Mouse (Mus musculus) CH12.LX (cell line): ENCODE results near the gene Tpst1. TPM values are rescaled to one million over a fixed set of nuclear protein-coding genes. Genes with fewer than 3 reads are reported as not detected.

Source experiments
- DNase-seq: peaks from one replicate; pipeline ENCODE4 v3.0.0-alpha.2; 2013; ENCODE audit errors: extremely low read depth
- H3K27ac ChIP-seq: 2 replicates; pipeline ENCODE4 v1.5.1; 2012; ENCODE audit warnings: low read depth, mild to moderate bottlenecking, control low read depth, moderate library complexity; ENCODE audit not compliant: insufficient read depth
- H3K27me3 ChIP-seq: replicated peaks from 2 replicates; pipeline ENCODE3; 2012; ENCODE audit warnings: inconsistent platforms
- H3K36me3 ChIP-seq, 2 experiments: replicated peaks in 1 of 2; 2 replicates each; pipeline versions ENCODE3 to v1.6.1; 2012; ENCODE audit warnings: inconsistent platforms in 1 of 2, low read length in 1 of 2, mild to moderate bottlenecking in 1 of 2, mixed read lengths in 1 of 2, moderate library complexity in 1 of 2; ENCODE audit not compliant: control insufficient read depth in 1 of 2, insufficient read depth in 1 of 2
- H3K4me1 ChIP-seq, 2 experiments: 2 replicates each; pipeline ENCODE4 v1.6.1; 2012; ENCODE audit warnings: inconsistent platforms in 1 of 2, moderate library complexity in 1 of 2; ENCODE audit not compliant: insufficient read depth in 2 of 2, control insufficient read depth in 1 of 2
- H3K4me2 ChIP-seq: 2 replicates; pipeline ENCODE4 v1.6.1; 2012; ENCODE audit warnings: low read depth, mild to moderate bottlenecking, control low read depth; ENCODE audit not compliant: poor library complexity, insufficient read depth, severe bottlenecking
- H3K4me3 ChIP-seq, 3 experiments: fragments of 150-350 bp in 1 of 3; sonication (generic) in 1 of 3; replicated peaks in 1 of 3; 2 replicates each; pipeline versions ENCODE3 to v1.5.1; 2011 to 2012; ENCODE audit warnings: low read depth in 2 of 3, low read length in 2 of 3, mild to moderate bottlenecking in 2 of 3, moderate library complexity in 2 of 3, control low read depth in 1 of 3, improper control_type of control experiment in 1 of 3, inconsistent platforms in 1 of 3, mixed read lengths in 1 of 3; ENCODE audit not compliant: poor library complexity in 1 of 3
- H3K79me2 ChIP-seq: replicated peaks from 2 replicates; pipeline ENCODE4 v1.6.1; 2012; ENCODE audit warnings: mild to moderate bottlenecking, moderate library complexity; ENCODE audit not compliant: control insufficient read depth, poor library complexity, insufficient read depth, severe bottlenecking; ENCODE audit errors: extremely low read depth
- H3K9ac ChIP-seq: 2 replicates; pipeline ENCODE4 v1.6.1; 2012; ENCODE audit warnings: low read depth, mild to moderate bottlenecking, control low read depth, moderate library complexity; ENCODE audit not compliant: insufficient read depth
- H3K9me3 ChIP-seq: replicated peaks from 2 replicates; pipeline ENCODE3; 2012; ENCODE audit warnings: low read length, inconsistent platforms, mixed read lengths
- BHLHE40 ChIP-seq: IDR thresholded peaks from 2 replicates; pipeline ENCODE4 v1.6.1; 2011; ENCODE audit warnings: mild to moderate bottlenecking, low read depth, low read length, improper control_type of control experiment
- CHD1 ChIP-seq: IDR thresholded peaks from 2 replicates; pipeline ENCODE4 v1.6.1; 2012; ENCODE audit warnings: low read depth, low read length, improper control_type of control experiment, inconsistent platforms
- CHD2 ChIP-seq: IDR thresholded peaks from 2 replicates; pipeline ENCODE4 v1.6.1; 2011; ENCODE audit warnings: low read length, improper control_type of control experiment
- ELF1 ChIP-seq: IDR thresholded peaks from 2 replicates; pipeline ENCODE4 v1.6.1; 2014; ENCODE audit warnings: low read depth, mild to moderate bottlenecking, inconsistent platforms, low read length, improper control_type of control experiment
- HCFC1 ChIP-seq: IDR thresholded peaks from 2 replicates; pipeline ENCODE4 v1.6.1; 2012; ENCODE audit warnings: low read depth, mild to moderate bottlenecking, inconsistent platforms, low read length, improper control_type of control experiment
- JUND ChIP-seq: conservative IDR thresholded peaks from 2 replicates; pipeline ENCODE4 v1.6.1; 2011; ENCODE audit warnings: low read depth, low read length, improper control_type of control experiment
- KAT2A ChIP-seq: IDR thresholded peaks from 2 replicates; pipeline ENCODE4 v1.6.1; 2012; ENCODE audit warnings: low read length, improper control_type of control experiment, inconsistent platforms; ENCODE audit not compliant: insufficient replicate concordance
- MAX ChIP-seq: IDR thresholded peaks from 2 replicates; pipeline ENCODE4 v1.6.1; 2011; ENCODE audit warnings: low read length, improper control_type of control experiment
- MAZ ChIP-seq: IDR thresholded peaks from 2 replicates; pipeline ENCODE4 v1.6.1; 2012; ENCODE audit warnings: low read depth, mild to moderate bottlenecking, inconsistent platforms, low read length, improper control_type of control experiment, moderate library complexity
- MEF2A ChIP-seq: IDR thresholded peaks from 2 replicates; pipeline ENCODE4 v1.6.1; 2014; ENCODE audit warnings: low read depth, mild to moderate bottlenecking, inconsistent platforms, low read length, improper control_type of control experiment, borderline replicate concordance
- MXI1 ChIP-seq: IDR thresholded peaks from 2 replicates; pipeline ENCODE4 v1.6.1; 2011; ENCODE audit warnings: mild to moderate bottlenecking, low read depth, low read length, improper control_type of control experiment
- NELFE ChIP-seq: IDR thresholded peaks from 2 replicates; pipeline ENCODE4 v1.6.1; 2011; ENCODE audit warnings: low read depth, low read length, improper control_type of control experiment
- NRF1 ChIP-seq: IDR thresholded peaks from 2 replicates; pipeline ENCODE4 v1.6.1; 2014; ENCODE audit warnings: low read depth, mild to moderate bottlenecking, inconsistent platforms, low read length, improper control_type of control experiment, moderate library complexity
- POLR2A ChIP-seq: IDR thresholded peaks from 2 replicates; pipeline ENCODE4 v1.6.1; 2011; ENCODE audit warnings: low read depth, mild to moderate bottlenecking, improper control_type of control experiment, low read length
- POLR2AphosphoS2 ChIP-seq: IDR thresholded peaks from 2 replicates; pipeline ENCODE4 v1.6.1; 2011; ENCODE audit warnings: low read depth, low read length, improper control_type of control experiment
- SIN3A ChIP-seq: IDR thresholded peaks from 2 replicates; pipeline ENCODE4 v1.6.1; 2012; ENCODE audit warnings: low read length, improper control_type of control experiment, inconsistent platforms
- TCF12 ChIP-seq: IDR thresholded peaks from 2 replicates; pipeline ENCODE4 v1.6.1; 2014; ENCODE audit warnings: low read depth, mild to moderate bottlenecking, inconsistent platforms, low read length, improper control_type of control experiment
- USF1 ChIP-seq: IDR thresholded peaks from 2 replicates; pipeline ENCODE4 v1.6.1; 2014; ENCODE audit warnings: low read depth, mild to moderate bottlenecking, inconsistent platforms, low read length, improper control_type of control experiment
- USF2 ChIP-seq: conservative IDR thresholded peaks from 2 replicates; pipeline ENCODE4 v1.6.1; 2011; ENCODE audit warnings: low read depth, low read length, improper control_type of control experiment
- ZC3H11A ChIP-seq: IDR thresholded peaks from 2 replicates; pipeline ENCODE4 v1.6.1; 2012; ENCODE audit warnings: low read depth, mild to moderate bottlenecking, inconsistent platforms, low read length, improper control_type of control experiment
- ZMIZ1 ChIP-seq: IDR thresholded peaks from 2 replicates; pipeline ENCODE4 v1.6.1; 2012; ENCODE audit warnings: low read depth, mild to moderate bottlenecking, inconsistent platforms, low read length, improper control_type of control experiment
- ZNF384 ChIP-seq: IDR thresholded peaks from 2 replicates; pipeline ENCODE4 v1.6.1; 2012; ENCODE audit warnings: low read depth, low read length, improper control_type of control experiment, inconsistent platforms
- dilution Hi-C: fragments of 300-500 bp; cut with MboI; formaldehyde crosslinking; loops from 2 replicates; pipeline ENCODE4 v1.14.3; 2020; ENCODE audit warnings: low sequenced_read_pairs; ENCODE audit not compliant: extremely low pct_unique_long_range_greater_than_20kb, extremely low pct_ligation_motif_present
- in situ Hi-C: fragments of 300-500 bp; cut with MboI; formaldehyde crosslinking; loops from 3 replicates; pipeline ENCODE4 v1.14.3; 2019; ENCODE audit warnings: low sequenced_read_pairs, low pct_ligation_motif_present, low pct_unique_long_range_greater_than_20kb, mixed read lengths
- polyA plus RNA-seq: library from polyadenylated mRNA; unstranded; fragments of >175 nt; gene quantifications from 2 replicates; pipeline ENCODE4 v1.2.1, GENCODE M21; 2012; ENCODE audit warnings: low read depth; ENCODE audit not compliant: insufficient read length
- total RNA-seq, 2 experiments: library from RNA; depleted of rRNA; stranded (reverse); fragments of 300-350 nt in 1 of 2; fragments of >200 nt in 1 of 2; gene quantifications; 2 replicates each; pipeline ENCODE4 v1.2.3; 2012 to 2014

Tpst1 gene
- total and polyA plus RNA-seq, 3 experiments, result 36.8 to 52.5 (median 43.2) TPM

- Histone ChIP-seq H3K36me3 (peaks cover 50 to 78% of the 10 kb centered on the region in 2 experiments), H3K27ac (no peak overlapping the region), H3K9ac (no peak overlapping the region), H3K4me1 (peaks cover 0 to 30% of the 10 kb centered on the region in 2 experiments; a peak in 2 of 4 replicates), H3K4me3 (no peak overlapping the region), H3K79me2 (no peaks in the 10 kb centered on the region), H3K27me3 (no peaks in the 10 kb centered on the region), H3K4me2 (no peak overlapping the region)
- dilution Hi-C loops, result no loop called here
- in situ Hi-C loops, result no loop called here
- TF ChIP-seq BHLHE40, result no peak
- TF ChIP-seq NRF1, result no peak
- TF ChIP-seq POLR2AphosphoS2, result no peak
- no peak for TF ChIP-seq CHD1
- TF ChIP-seq CHD2, result no peak
- TF ChIP-seq NELFE, result no peak
- no peak for TF ChIP-seq ZMIZ1
- no peak for TF ChIP-seq HCFC1
- no peak for TF ChIP-seq JUND
- TF ChIP-seq USF1, result no peak
- TF ChIP-seq, all 38 proteins: peak for 0
- no peaks in the 10 kb centered on the region for H3K9me3 ChIP-seq
- no peak for DNase-seq
These were observed 20.2 kb upstream of the Tpst1 start for GRCm38 (mm10) chr5:130052955-130053354.

- H3K9me3 ChIP-seq, result no peaks in the 10 kb centered on the region
- H3K9ac ChIP-seq, result no peak overlapping the region
- dilution Hi-C loops, result no loop called here
- no peak overlapping the region for H3K27ac ChIP-seq
- no peak overlapping the region for H3K4me2 ChIP-seq
- H3K79me2 ChIP-seq, result no peaks in the 10 kb centered on the region
- TF ChIP-seq TCF12, result no peak
- TF ChIP-seq MEF2A, result no peak
- no peak for TF ChIP-seq MXI1
- no peak for TF ChIP-seq SIN3A
- no peak for TF ChIP-seq USF2
- no peak for TF ChIP-seq JUND
- TF ChIP-seq MAX, result no peak
- no peak for TF ChIP-seq KAT2A
- no peak for TF ChIP-seq POLR2A
- TF ChIP-seq ZC3H11A, result no peak
- TF ChIP-seq ZNF384, result no peak
- no peak for TF ChIP-seq MAZ
- TF ChIP-seq ELF1, result no peak
- H3K36me3 ChIP-seq, result peaks cover 50 to 82% of the 10 kb centered on the region in 2 experiments
- no peak for DNase-seq
- in situ Hi-C loops, result no loop called here
- no peaks in the 10 kb centered on the region for H3K27me3 ChIP-seq
- peaks cover 0 to 14% of the 10 kb centered on the region in 2 experiments; a peak in 2 of 4 replicates for H3K4me1 ChIP-seq
- H3K4me3 ChIP-seq, result no peak overlapping the region
These were observed 17.4 kb upstream of the Tpst1 start for GRCm38 (mm10) chr5:130055688-130056087.
